Mouse (Mus musculus): Measurements from ENCODE around the gene Nup107. TPM values are rescaled to one million over a fixed set of nuclear protein-coding genes. Genes with fewer than 3 reads are reported as not detected.
"Not testable (repeated sequence)": the region's sequence is repeated elsewhere in the genome, so short reads cannot be mapped to it uniquely, and the experiment has no call there.

The Nup107 gene
- polyA plus RNA-seq, 1 experiment = 15.0 TPM

DNA sequence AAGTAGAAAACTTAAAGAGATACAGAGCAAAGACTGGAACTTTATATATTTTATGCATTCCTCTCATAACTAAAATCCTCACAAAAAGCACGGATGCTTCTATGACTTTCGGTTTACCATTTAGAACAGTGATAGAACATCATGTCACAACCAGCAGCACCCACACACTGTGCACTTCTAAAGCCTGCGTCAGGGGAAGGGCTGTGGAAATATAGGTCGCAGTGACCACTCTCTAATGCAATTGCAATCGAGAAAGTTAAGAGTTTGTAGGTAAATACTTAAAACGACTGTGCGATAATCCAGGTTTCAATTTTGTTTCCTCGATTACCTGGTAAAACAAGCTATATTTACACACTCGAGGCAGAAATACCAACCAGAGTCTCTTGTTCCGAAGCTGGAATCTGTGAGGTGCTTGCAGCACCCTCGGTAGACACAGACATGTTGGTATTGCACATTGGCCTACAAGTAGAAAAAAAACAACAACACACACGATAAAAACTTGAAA, 83.1 kb downstream of the Nup107 start:
- WGBS = 26% methylated on average over 12 of the region's 12 CpGs
- Histone ChIP-seq H3K4me3 (replicated peaks; ENCODE audit: insufficient read depth, low read depth, low read length) (peak overlapping the region; percentile 85), H3K4me1 (ENCODE audit: control insufficient read depth, insufficient read depth, low read length) (peaks cover 6% of the 10 kb centered on the region), H3K27ac (ENCODE audit: insufficient read depth, low read length) (peak overlapping the region; percentile 81; the same call in 1 of the 2 replicates), H3K27me3 (ENCODE audit: control insufficient read depth, insufficient read depth, low read length) (no peaks in the 10 kb centered on the region)
- TF ChIP-seq CTCF (IDR thresholded peaks at IDR 0.05; ENCODE audit: borderline replicate concordance, insufficient read depth, low read depth, low read length) (no peak), POLR2A (IDR thresholded peaks at IDR 0.05; ENCODE audit: borderline replicate concordance, insufficient read depth, low read length) (no peak)
- DNase-seq = no peak

GRCm38 (mm10) chr10:117708856-117709255, 83.6 kb downstream of the Nup107 start:
- peaks cover 6% of the 10 kb centered on the region for H3K4me1 ChIP-seq (ENCODE audit: control insufficient read depth, insufficient read depth, low read length)
- no peaks in the 10 kb centered on the region for H3K27me3 ChIP-seq (ENCODE audit: control insufficient read depth, insufficient read depth, low read length)
- no peak for DNase-seq
- no peak overlapping the region for H3K27ac ChIP-seq (ENCODE audit: insufficient read depth, low read length)
- peak overlapping the region; percentile 21 for H3K4me3 ChIP-seq (replicated peaks; ENCODE audit: insufficient read depth, low read depth, low read length)
- TF ChIP-seq POLR2A (IDR thresholded peaks at IDR 0.05; ENCODE audit: borderline replicate concordance, insufficient read depth, low read length) (no peak), CTCF (IDR thresholded peaks at IDR 0.05; ENCODE audit: borderline replicate concordance, insufficient read depth, low read depth, low read length) (no peak)
- WGBS = 49% methylated on average over 9 of the region's 9 CpGs

- DNase-seq = no peak
- TF ChIP-seq CTCF (IDR thresholded peaks at IDR 0.05; ENCODE audit: borderline replicate concordance, insufficient read depth, low read depth, low read length) (no peak), POLR2A (IDR thresholded peaks at IDR 0.05; ENCODE audit: borderline replicate concordance, insufficient read depth, low read length) (no peak)
- 95% methylated on average over 2 of the region's 2 CpGs for WGBS
- Histone ChIP-seq H3K27ac (ENCODE audit: insufficient read depth, low read length) (no peak overlapping the region), H3K27me3 (ENCODE audit: control insufficient read depth, insufficient read depth, low read length) (no peaks in the 10 kb centered on the region), H3K4me1 (ENCODE audit: control insufficient read depth, insufficient read depth, low read length) (peaks cover 6% of the 10 kb centered on the region), H3K4me3 (replicated peaks; ENCODE audit: insufficient read depth, low read depth, low read length) (no peak overlapping the region)
Observed at GRCm38 (mm10) chr10:117708376-117708775, 84.1 kb downstream of the Nup107 start.

- Histone ChIP-seq H3K27me3 (ENCODE audit: control insufficient read depth, insufficient read depth, low read length) (no peaks in the 10 kb centered on the region), H3K4me3 (replicated peaks; ENCODE audit: insufficient read depth, low read depth, low read length) (no peak overlapping the region), H3K27ac (ENCODE audit: insufficient read depth, low read length) (no peak overlapping the region), H3K4me1 (ENCODE audit: control insufficient read depth, insufficient read depth, low read length) (peaks cover 6% of the 10 kb centered on the region)
- DNase-seq = no peak
- TF ChIP-seq POLR2A (IDR thresholded peaks at IDR 0.05; ENCODE audit: borderline replicate concordance, insufficient read depth, low read length) (no peak), CTCF (IDR thresholded peaks at IDR 0.05; ENCODE audit: borderline replicate concordance, insufficient read depth, low read depth, low read length) (no peak)
- WGBS = 89% methylated on average over 2 of the region's 2 CpGs
Observed at GRCm38 (mm10) chr10:117707114-117707838, 85.2 kb downstream of the Nup107 start.

DNA sequence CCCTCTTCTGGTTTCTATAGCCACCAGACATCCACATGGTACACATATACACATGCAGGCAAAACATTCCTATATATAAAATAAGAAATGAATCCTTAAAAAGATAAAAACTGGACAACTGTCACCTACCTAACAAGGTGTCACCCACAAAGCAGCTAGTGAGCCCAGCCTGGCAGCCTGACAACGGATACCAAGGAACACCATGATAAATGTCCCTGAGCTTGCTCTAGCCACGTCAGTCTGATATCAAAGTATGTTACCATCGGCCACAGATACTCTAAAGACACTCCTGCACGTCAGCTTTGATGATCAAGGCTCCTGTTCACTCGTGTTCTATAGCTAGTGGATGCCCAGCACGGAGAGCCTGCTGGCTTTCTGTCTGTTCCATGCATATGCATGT, 86.1 kb downstream of the Nup107 start:
- no peak for TF ChIP-seq CTCF (IDR thresholded peaks at IDR 0.05; ENCODE audit: borderline replicate concordance, insufficient read depth, low read depth, low read length)
- no peak for TF ChIP-seq POLR2A (IDR thresholded peaks at IDR 0.05; ENCODE audit: borderline replicate concordance, insufficient read depth, low read length)
- Histone ChIP-seq H3K27me3 (ENCODE audit: control insufficient read depth, insufficient read depth, low read length) (no peaks in the 10 kb centered on the region), H3K4me1 (ENCODE audit: control insufficient read depth, insufficient read depth, low read length) (peaks cover 6% of the 10 kb centered on the region), H3K4me3 (replicated peaks; ENCODE audit: insufficient read depth, low read depth, low read length) (no peak overlapping the region), H3K27ac (ENCODE audit: insufficient read depth, low read length) (no peak overlapping the region)
- 47% methylated on average over 6 of the region's 6 CpGs for WGBS
- DNase-seq = no peak

DNA sequence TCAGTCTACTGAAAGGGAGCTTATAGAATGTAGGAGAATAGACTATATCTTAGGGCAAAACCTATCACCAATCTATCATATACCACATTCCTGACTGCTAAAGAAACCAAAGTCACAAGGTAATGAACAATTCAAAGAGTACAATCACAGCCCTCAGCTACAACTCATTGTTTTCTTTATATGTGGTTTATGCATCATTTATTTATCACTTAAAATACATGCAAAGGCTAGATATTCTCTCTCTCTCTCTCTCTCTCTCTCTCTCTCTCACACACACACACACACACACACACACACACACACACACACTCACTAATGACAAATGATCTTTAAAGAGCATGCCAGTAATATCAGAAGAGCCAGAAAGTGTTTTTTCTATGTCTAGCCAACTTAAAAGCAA, 86.7 kb downstream of the Nup107 start:
- no peak overlapping the region for H3K4me3 ChIP-seq (replicated peaks; ENCODE audit: insufficient read depth, low read depth, low read length)
- no peaks in the 10 kb centered on the region for H3K27me3 ChIP-seq (ENCODE audit: control insufficient read depth, insufficient read depth, low read length)
- no peak overlapping the region for H3K27ac ChIP-seq (ENCODE audit: insufficient read depth, low read length)
- DNase-seq = no peak
- peaks cover 6% of the 10 kb centered on the region for H3K4me1 ChIP-seq (ENCODE audit: control insufficient read depth, insufficient read depth, low read length)
- TF ChIP-seq CTCF (IDR thresholded peaks at IDR 0.05; ENCODE audit: borderline replicate concordance, insufficient read depth, low read depth, low read length) (no peak), POLR2A (IDR thresholded peaks at IDR 0.05; ENCODE audit: borderline replicate concordance, insufficient read depth, low read length) (no peak)

GRCm38 (mm10) chr10:117704964-117705335, 87.6 kb downstream of the Nup107 start:
- Histone ChIP-seq H3K4me1 (ENCODE audit: control insufficient read depth, insufficient read depth, low read length) (peaks cover 6% of the 10 kb centered on the region), H3K27me3 (ENCODE audit: control insufficient read depth, insufficient read depth, low read length) (no peaks in the 10 kb centered on the region), H3K4me3 (replicated peaks; ENCODE audit: insufficient read depth, low read depth, low read length) (no peak overlapping the region), H3K27ac (ENCODE audit: insufficient read depth, low read length) (no peak overlapping the region)
- 94% methylated on average over 6 of the region's 6 CpGs for WGBS
- no peak for TF ChIP-seq POLR2A (IDR thresholded peaks at IDR 0.05; ENCODE audit: borderline replicate concordance, insufficient read depth, low read length)
- no peak for TF ChIP-seq CTCF (IDR thresholded peaks at IDR 0.05; ENCODE audit: borderline replicate concordance, insufficient read depth, low read depth, low read length)
- DNase-seq = no peak

DNA sequence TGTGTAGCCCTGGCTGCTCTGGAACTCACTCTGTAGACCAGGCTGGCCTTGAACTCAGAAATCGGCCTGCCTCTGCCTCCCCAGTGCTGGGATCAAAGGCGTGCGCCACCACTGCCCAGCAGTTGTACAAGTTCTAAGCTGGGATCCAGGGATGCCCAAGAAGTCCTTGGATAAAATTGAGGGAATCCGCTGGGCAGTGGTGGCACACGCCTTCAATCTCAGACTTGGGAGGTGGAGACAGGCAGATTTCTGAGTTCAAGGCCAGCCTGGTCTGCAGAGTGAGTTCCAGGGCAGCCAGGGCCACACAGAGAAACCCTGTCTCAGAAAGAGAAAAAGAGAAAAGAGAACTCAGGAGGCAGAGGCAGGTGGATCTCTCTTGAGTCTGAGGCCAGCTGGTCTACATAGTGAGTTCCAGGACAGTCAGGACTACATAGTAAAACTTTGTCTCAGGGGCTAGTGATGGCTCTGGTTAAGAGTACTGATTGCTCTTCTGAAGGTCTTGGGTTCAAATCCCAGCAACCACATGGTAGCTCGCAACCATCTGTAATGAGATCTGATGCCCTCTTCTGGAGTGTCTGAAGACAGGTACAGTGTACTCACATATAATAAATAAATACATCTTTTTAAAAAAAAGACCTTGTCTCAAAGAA, 88.1 kb downstream of the Nup107 start:
- not testable (repeated sequence) for H3K27ac ChIP-seq (ENCODE audit: insufficient read depth, low read length); DNase-seq; H3K4me3 ChIP-seq (replicated peaks; ENCODE audit: insufficient read depth, low read depth, low read length); H3K4me1 ChIP-seq (ENCODE audit: control insufficient read depth, insufficient read depth, low read length); H3K27me3 ChIP-seq (ENCODE audit: control insufficient read depth, insufficient read depth, low read length)
- 100% methylated on average over 6 of the region's 6 CpGs for WGBS

Measured in cerebellum, adult 2 months (tissue).